Mouse (Mus musculus): ENCODE data around the gene Pde8b. TPM values are rescaled to one million over a fixed set of nuclear protein-coding genes. Genes with fewer than 3 reads are reported as not detected.

Gene Pde8b
- polyA plus RNA-seq, 1 experiment from 2014 or later, result 1.2 TPM

DNA sequence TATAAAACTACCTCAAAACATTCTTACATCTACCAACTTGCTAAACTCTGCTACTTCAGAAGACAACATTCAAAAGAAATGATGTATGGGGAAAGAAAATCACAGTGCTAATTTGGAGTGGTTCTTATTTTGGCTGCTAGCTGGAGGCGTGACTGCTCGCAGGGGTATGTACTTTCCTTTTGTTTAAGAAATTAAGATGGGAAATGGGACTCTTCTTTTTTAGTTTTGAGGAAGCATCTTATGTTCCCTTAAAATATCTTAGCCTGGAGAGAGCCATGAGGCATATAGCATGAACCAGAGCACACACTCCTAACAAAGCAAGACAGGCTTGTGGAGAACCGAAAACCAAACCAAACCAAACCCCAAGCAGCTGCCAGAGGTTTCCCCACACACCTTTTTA, 167.5 kb downstream of the Pde8b start:
- no peaks in the 10 kb centered on the region for H3K27me3 ChIP-seq
- ATAC-seq, result no peak
- TF ChIP-seq CTCF (IDR thresholded peaks at IDR 0.05), result no peak
- no peak for DNase-seq (ENCODE audit: low read depth, low spot score)
- POLR2A ChIA-PET, result no interaction called here
- CTCF ChIA-PET, result interaction anchor here (1.4 kb wide), 1 partner anchor 12 kb away, joined by 3 read pairs; no protein-coding TSS in a partner anchor
- in situ Hi-C loops (cut with MboI; ENCODE audit: low pct_unique_long_range_greater_than_20kb), result no loop called here

DNA sequence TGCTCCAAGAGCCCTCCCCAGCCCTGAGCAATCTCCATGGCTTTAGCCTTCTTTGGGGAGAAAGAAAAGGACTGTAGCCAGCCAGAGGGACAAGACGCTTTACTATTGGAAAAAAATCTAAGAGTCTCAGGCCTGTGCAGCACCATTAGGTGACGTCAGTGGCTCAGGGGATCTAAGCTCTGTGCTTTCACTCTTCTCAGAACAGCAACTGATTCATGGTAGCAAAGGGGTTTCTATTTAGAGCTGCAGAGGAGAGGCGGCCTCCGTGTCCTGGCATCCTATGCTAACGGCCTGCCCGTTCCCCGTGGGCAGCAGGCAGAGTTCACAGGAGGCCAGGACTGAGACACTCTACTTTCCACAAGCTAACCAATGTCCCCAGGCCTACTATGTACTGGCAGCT, 169.1 kb downstream of the Pde8b start:
- in situ Hi-C loops (cut with MboI; ENCODE audit: low pct_unique_long_range_greater_than_20kb), result no loop called here
- ATAC-seq (no peak), DNase-seq (ENCODE audit: low read depth, low spot score) (no peak)
- TF ChIP-seq CTCF (IDR thresholded peaks at IDR 0.05), result no peak
- ChIA-PET CTCF (no interaction called here), POLR2A (no interaction called here)
- no peaks in the 10 kb centered on the region for H3K27me3 ChIP-seq

DNA sequence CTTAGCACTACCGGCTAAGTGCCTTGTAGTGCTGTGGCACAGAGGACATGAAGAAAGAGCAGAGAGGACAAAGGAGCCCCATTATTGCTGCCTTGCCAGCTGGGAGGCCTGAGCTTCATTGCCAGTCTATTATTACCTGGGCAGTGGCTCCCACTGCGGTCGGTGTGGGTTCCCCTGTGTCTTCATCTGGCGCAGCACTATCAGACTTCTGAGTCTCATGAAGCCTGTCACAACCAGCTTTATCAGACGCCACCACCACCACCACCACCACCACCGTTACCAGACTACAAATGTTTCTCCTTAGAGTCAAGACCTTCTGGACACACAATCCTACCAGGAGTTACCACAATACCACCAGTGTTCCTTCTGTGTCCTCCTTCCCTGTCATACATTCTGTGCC, 171.6 kb downstream of the Pde8b start:
- CTCF ChIA-PET, result interaction anchor here (0.7 kb wide), 1 partner anchor 195 kb away, joined by 3 read pairs; no protein-coding TSS in a partner anchor
- POLR2A ChIA-PET, result no interaction called here
- no peak for ATAC-seq
- in situ Hi-C loops (cut with MboI; ENCODE audit: low pct_unique_long_range_greater_than_20kb), result no loop called here
- no peak for DNase-seq (ENCODE audit: low read depth, low spot score)
- no peaks in the 10 kb centered on the region for H3K27me3 ChIP-seq
- no peak for TF ChIP-seq CTCF (IDR thresholded peaks at IDR 0.05)

DNA sequence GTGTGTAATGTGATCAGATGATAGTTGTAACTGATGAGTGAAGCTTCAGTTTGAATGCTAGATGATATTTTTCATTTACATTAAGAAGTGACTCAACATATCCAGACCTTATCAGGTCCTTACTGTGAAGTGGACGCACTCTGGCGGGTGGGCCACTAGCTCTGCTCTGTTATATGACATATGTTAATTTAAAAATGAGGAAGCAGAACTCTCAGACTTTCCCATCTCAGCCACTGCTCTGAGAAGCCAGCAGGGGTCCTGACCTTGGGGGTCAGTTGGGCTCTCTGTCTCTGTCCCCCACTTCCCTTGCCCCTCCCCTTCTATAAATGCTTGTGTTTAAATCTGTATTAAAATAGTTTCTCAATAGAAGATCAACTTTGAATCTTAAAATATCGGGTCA, 172.4 kb downstream of the Pde8b start:
- DNase-seq (ENCODE audit: low read depth, low spot score) (no peak), ATAC-seq (no peak)
- in situ Hi-C loops (cut with MboI; ENCODE audit: low pct_unique_long_range_greater_than_20kb), result no loop called here
- TF ChIP-seq CTCF (IDR thresholded peaks at IDR 0.05), result no peak
- H3K27me3 ChIP-seq, result no peaks in the 10 kb centered on the region
- POLR2A ChIA-PET, result no interaction called here
- CTCF ChIA-PET, result no interaction called here

DNA sequence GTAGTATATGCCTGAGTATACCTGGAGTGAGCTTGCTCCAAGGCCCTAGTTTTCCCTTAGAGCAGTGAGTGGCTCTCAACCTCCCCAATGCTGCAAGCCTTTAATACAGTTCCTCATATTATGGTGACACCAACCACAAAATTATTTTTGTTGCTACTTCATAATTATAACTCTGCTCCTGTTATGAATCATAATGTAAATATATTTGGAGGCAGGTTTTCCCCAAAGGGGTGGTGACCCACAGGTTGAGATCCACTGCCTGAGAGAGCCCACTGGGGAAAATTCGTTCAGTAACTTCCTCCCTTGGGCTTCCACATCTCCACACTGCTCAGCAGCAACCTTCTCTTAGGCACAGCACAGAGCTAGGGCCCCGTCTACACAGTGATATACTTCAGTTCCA, 174.0 kb downstream of the Pde8b start:
- in situ Hi-C loops (cut with MboI; ENCODE audit: low pct_unique_long_range_greater_than_20kb), result no loop called here
- ChIA-PET CTCF (no interaction called here), POLR2A (no interaction called here)
- ATAC-seq (no peak), DNase-seq (ENCODE audit: low read depth, low spot score) (no peak)
- TF ChIP-seq CTCF (IDR thresholded peaks at IDR 0.05), result no peak
- no peaks in the 10 kb centered on the region for H3K27me3 ChIP-seq

DNA sequence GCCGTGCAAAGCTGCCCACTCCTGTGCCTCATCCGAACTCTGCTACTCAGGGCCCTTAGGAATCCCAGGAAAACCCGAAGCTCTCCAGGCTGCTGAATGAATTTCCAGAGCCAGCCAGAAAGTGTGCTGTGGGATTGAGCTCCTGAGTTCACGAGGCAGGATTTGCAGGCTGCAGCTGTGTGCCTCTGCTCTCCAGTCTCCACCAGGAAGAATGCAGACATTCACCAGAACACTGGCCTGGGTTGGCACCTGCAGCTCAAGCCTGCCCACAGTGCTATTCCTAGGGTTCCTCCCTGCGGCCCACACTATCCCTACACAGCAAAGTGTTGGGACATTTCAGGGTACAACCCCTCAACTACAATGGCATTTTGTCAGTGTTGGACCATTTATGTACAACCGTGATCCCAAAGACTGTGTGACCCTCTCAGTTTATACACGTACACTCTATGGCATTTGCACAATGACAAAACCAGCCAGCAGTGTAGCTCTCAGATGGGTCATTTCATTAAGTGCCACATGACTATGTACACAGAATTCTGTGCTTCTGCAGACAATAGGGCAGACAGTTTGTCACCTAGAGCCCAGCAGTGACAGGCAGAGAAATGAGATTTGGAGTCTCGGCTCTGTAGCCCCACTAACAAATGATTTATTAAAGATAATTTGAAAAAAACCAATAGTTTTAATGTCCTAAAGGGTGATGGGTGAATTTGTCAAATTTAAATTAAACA, 176.5 kb downstream of the Pde8b start:
- no peaks in the 10 kb centered on the region for H3K27me3 ChIP-seq
- ATAC-seq (no peak), DNase-seq (ENCODE audit: low read depth, low spot score) (no peak)
- TF ChIP-seq CTCF (IDR thresholded peaks at IDR 0.05), result no peak
- ChIA-PET POLR2A (no interaction called here), CTCF (no interaction called here)
- in situ Hi-C loops (cut with MboI; ENCODE audit: low pct_unique_long_range_greater_than_20kb), result no loop called here

DNA sequence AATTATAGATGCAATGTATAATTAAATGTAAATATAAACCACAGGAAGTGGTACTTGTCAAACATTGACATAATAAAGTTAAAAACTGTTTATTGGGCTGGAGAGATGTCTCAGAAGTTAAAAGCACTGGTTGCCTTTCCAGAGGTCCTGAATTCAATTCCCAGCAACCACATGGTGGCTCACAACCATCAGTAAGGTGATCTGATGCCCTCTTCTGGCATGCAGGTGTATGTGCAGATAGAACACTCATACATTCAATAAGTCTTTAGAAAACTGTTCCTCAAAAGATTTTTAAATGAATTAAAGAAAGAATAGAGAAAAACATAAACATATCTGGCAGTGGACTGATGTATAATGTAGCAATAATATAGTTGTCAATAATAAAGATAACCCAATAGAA, 179.9 kb downstream of the Pde8b start:
- in situ Hi-C loops (cut with MboI; ENCODE audit: low pct_unique_long_range_greater_than_20kb), result no loop called here
- ATAC-seq (no peak), DNase-seq (ENCODE audit: low read depth, low spot score) (no peak)
- ChIA-PET POLR2A (no interaction called here), CTCF (interaction anchor here (0.6 kb wide), 1 partner anchor 20 kb away, joined by 3 read pairs; no protein-coding TSS in a partner anchor)
- no peaks in the 10 kb centered on the region for H3K27me3 ChIP-seq
- TF ChIP-seq CTCF (IDR thresholded peaks at IDR 0.05), result peak; percentile 49

DNA sequence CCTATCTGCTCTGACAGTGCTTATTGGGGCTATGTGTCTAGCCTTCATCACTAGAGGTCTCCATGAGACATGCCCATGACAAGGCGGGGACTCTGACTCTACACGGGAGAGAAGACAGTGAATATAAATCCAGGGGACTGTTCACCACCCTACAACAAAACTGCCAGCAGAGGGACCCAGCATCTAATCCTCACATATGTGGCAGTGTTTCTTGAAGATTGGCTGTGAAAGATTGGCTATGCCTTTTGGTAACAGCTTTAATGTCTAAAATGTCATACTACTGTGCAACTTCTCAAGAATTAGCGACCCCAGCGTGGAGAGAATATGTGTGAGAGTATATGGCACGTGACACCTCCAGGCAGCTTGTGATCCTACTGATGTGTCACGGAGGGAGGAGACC, 182.3 kb downstream of the Pde8b start:
- POLR2A ChIA-PET, result no interaction called here
- CTCF ChIA-PET, result no interaction called here
- no peak for DNase-seq (ENCODE audit: low read depth, low spot score)
- no peak for ATAC-seq
- in situ Hi-C loops (cut with MboI; ENCODE audit: low pct_unique_long_range_greater_than_20kb), result no loop called here
- no peaks in the 10 kb centered on the region for H3K27me3 ChIP-seq
- TF ChIP-seq CTCF (IDR thresholded peaks at IDR 0.05), result peak; percentile 57

DNA sequence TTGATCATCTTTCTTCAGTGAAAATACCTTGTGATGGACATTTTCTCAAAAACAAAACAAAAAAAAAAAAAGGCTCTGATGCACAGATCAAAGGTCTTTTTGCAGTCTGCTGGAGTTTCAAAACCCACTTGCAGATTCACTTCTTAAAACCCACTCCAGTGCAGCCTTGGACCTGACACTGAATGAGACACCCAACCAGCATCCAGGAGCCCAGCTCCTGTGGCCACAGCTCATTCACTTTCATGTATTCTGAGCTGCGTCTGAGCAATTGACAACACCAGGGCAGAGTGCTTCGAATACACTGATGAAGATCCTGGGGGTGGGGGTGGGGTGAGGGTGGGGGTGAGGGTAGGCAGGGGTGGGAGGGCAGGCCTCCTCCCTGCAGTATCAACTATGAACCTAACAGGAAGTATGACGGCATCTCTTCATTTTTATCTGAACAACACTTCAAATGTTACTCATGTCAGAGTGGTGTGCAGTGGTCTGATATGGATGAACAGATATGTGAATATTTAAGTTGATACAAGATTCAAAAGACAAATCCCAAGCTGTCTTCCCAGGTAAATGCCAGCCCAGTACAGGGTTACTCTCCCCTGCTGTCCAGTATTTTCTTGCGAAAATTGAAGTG, 186.6 kb downstream of the Pde8b start:
- no peaks in the 10 kb centered on the region for H3K27me3 ChIP-seq
- no peak for TF ChIP-seq CTCF (IDR thresholded peaks at IDR 0.05)
- ATAC-seq, result no peak

DNA sequence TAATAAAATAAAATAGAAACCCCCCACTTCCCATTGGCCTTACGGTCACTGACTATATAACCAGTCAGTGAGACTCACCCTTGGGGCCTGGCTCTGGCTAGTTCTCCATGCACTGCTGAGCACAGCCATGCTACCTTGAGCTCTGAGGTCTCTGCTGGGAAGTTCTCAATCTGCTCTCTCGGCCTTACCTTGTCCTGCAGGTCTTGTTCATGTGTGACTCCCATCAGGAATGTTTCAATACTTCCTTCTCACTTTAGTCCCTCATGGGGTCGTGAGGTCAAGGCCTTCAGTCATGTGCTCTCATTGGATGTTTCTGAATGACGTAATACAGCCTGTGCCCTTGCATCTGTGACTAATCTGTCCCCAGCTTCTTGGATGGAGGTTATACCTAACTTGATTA, 191.3 kb downstream of the Pde8b start:
- CTCF ChIA-PET, result no interaction called here
- in situ Hi-C loops (cut with MboI; ENCODE audit: low pct_unique_long_range_greater_than_20kb), result no loop called here
- no peak for ATAC-seq
- DNase-seq (ENCODE audit: low read depth, low spot score), result no peak
- H3K27me3 ChIP-seq, result no peaks in the 10 kb centered on the region
- POLR2A ChIA-PET, result no interaction called here
- TF ChIP-seq CTCF (IDR thresholded peaks at IDR 0.05), result no peak

More for the DNA sequence above, 186.6 kb downstream of the Pde8b start:
- in situ Hi-C loops (cut with MboI; ENCODE audit: low pct_unique_long_range_greater_than_20kb), result no loop called here
- DNase-seq (ENCODE audit: low read depth, low spot score), result no peak
- ChIA-PET POLR2A (no interaction called here), CTCF (no interaction called here)

DNA sequence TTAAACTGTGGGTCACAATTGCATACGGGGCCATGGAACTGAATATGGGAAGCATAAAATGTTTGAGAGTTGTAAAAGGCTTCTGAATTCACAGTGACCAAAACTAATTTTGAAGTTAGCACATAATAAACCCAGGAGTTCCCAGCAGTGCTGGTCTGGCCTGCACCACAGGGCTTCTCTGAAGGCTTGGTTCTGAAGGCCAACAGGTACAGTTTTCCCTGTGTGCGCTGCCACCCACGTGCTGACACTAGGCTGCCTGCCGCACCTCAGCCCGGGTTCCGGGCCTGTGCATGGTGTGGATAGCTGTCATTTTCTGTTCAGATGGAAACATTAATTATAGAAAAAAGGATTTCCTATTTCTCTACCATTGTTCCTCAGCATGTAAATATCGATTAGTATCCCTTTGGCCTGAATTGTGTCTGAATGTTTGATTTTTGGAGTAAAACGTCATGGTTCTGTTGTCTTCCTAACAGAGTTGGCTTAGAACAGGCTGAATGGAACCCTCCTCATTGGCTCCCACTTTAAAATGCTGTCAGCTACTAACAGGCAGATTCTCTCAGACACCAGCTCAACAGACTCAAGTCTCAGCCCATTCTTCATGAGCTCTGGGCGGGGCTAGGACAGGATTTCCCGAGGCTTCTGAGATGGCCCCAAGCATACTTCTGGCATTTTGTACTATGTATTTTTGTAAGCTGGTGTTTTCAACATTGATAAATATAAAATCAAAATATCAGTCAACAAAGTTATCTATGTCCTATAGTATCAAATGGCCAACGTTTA, 193.4 kb downstream of the Pde8b start:
- CTCF ChIA-PET, result no interaction called here
- POLR2A ChIA-PET, result no interaction called here
- DNase-seq (ENCODE audit: low read depth, low spot score) (no peak), ATAC-seq (no peak)
- in situ Hi-C loops (cut with MboI; ENCODE audit: low pct_unique_long_range_greater_than_20kb), result no loop called here
- no peaks in the 10 kb centered on the region for H3K27me3 ChIP-seq
- TF ChIP-seq CTCF (IDR thresholded peaks at IDR 0.05), result no peak
